Mouse (Mus musculus) urinary bladder, postnatal 10 days (tissue): Measurements from ENCODE around the gene Ddx60.
"Not testable (repeated sequence)": the region's sequence is repeated elsewhere in the genome, so short reads cannot be mapped to it uniquely, and the experiment has no call there.

Source experiments
- DNase-seq: peaks from one replicate; pipeline ENCODE4 v3.0.0; 2022; ENCODE audit warnings: low spot score

Ddx60 gene

GRCm38 (mm10) chr8:61927777-61928494 is at the start of gene Ddx60:
Ddx60 (plus strand) TSS chr8:61928087.
- DNase-seq = no peak

- DNase-seq = no peak
Observed at GRCm38 (mm10) chr8:61894062-61894461, 33.8 kb upstream of the Ddx60 start.

- DNase-seq = no peak
Observed at GRCm38 (mm10) chr8:61896742-61897141, 31.1 kb upstream of the Ddx60 start.

- DNase-seq = no peak
Observed at GRCm38 (mm10) chr8:61897402-61897801, 30.5 kb upstream of the Ddx60 start.

- DNase-seq = no peak
Observed at GRCm38 (mm10) chr8:61901028-61901717, 26.7 kb upstream of the Ddx60 start.

GRCm38 (mm10) chr8:61902521-61902920 is 25.4 kb upstream of the Ddx60 start, which contains the start of gene Palld:
Palld (minus strand) TSS chr8:61902690.
- DNase-seq = no peak

GRCm38 (mm10) chr8:61908303-61909215 is 19.3 kb upstream of the Ddx60 start:
- DNase-seq = no peak

- DNase-seq = no peak
Observed at GRCm38 (mm10) chr8:61909313-61909712, 18.6 kb upstream of the Ddx60 start.

- DNase-seq = no peak
Observed at GRCm38 (mm10) chr8:61912817-61913216, 15.1 kb upstream of the Ddx60 start.

GRCm38 (mm10) chr8:61913957-61914356 is 13.9 kb upstream of the Ddx60 start:
- DNase-seq = no peak

GRCm38 (mm10) chr8:61917287-61917686 is 10.6 kb upstream of the Ddx60 start:
- DNase-seq = no peak

GRCm38 (mm10) chr8:61919145-61919788 is 8.6 kb upstream of the Ddx60 start:
- DNase-seq = no peak

GRCm38 (mm10) chr8:61920389-61920788 is 7.5 kb upstream of the Ddx60 start:
- no peak for DNase-seq

- no peak for DNase-seq
Observed at GRCm38 (mm10) chr8:61921454-61922054, 6.3 kb upstream of the Ddx60 start.

- no peak for DNase-seq
Observed at GRCm38 (mm10) chr8:61924518-61924917, 3.4 kb upstream of the Ddx60 start.

- DNase-seq = no peak
Observed at GRCm38 (mm10) chr8:61933243-61933642, 5.4 kb downstream of the Ddx60 start.

- DNase-seq = no peak
Observed at GRCm38 (mm10) chr8:61937576-61937975, 9.7 kb downstream of the Ddx60 start.

- not testable (repeated sequence) for DNase-seq
Observed at GRCm38 (mm10) chr8:61964591-61965375, 36.9 kb downstream of the Ddx60 start.

GRCm38 (mm10) chr8:61969581-61969980 is 41.7 kb downstream of the Ddx60 start:
- DNase-seq = no peak

- no peak for DNase-seq
Observed at GRCm38 (mm10) chr8:61984941-61985340, 57.1 kb downstream of the Ddx60 start.
